Mouse (Mus musculus) G1E (cell line): ENCODE data around the gene Tfam. TPM values are rescaled to one million over a fixed set of nuclear protein-coding genes. Genes with fewer than 3 reads are reported as not detected.

Experiments
- ATAC-seq: 2 replicates; pipeline ENCODE4 v1.8.0; 2016; ENCODE audit warnings: mild to moderate bottlenecking; ENCODE audit not compliant: insufficient number of reproducible peaks, poor library complexity, low FRiP score, severe bottlenecking; ENCODE audit errors: extremely low read depth
- DNase-seq: peaks from one replicate; pipeline ENCODE4 v3.0.0; 2012; ENCODE audit warnings: low spot score
- H3K27me3 ChIP-seq: 2 replicates; pipeline ENCODE4 v1.6.1; 2012; ENCODE audit warnings: mild to moderate bottlenecking, low read length, inconsistent platforms; ENCODE audit not compliant: insufficient read depth
- H3K36me3 ChIP-seq: replicated peaks from 2 replicates; pipeline ENCODE3; 2012; ENCODE audit warnings: mild to moderate bottlenecking, inconsistent platforms
- H3K4me1 ChIP-seq: 2 replicates; pipeline ENCODE4 v1.6.1; 2012; ENCODE audit warnings: low read depth, low read length, inconsistent platforms, mixed read lengths; ENCODE audit not compliant: insufficient read depth
- H3K4me3 ChIP-seq: 2 replicates; pipeline ENCODE4 v1.5.1; 2012; ENCODE audit warnings: low read depth, mild to moderate bottlenecking, inconsistent platforms, low read length, moderate library complexity, mixed read lengths
- H3K9me3 ChIP-seq: replicated peaks from 2 replicates; pipeline ENCODE4 v1.6.1; 2012; ENCODE audit warnings: inconsistent platforms
- CTCF ChIP-seq: IDR thresholded peaks from 2 replicates; pipeline ENCODE4 v1.5.1; 2012; ENCODE audit warnings: low read depth, low read length, inconsistent platforms, mixed read lengths
- GATA1 ChIP-seq: IDR thresholded peaks from 2 replicates; pipeline ENCODE4 v1.6.1; 2012; ENCODE audit warnings: borderline replicate concordance, low read length, inconsistent platforms, mixed read lengths
- GATA2 ChIP-seq: IDR thresholded peaks from 2 replicates; pipeline ENCODE4 v1.6.1; 2012; ENCODE audit warnings: low read depth, low read length, inconsistent platforms, borderline replicate concordance
- POLR2AphosphoS5 ChIP-seq: IDR thresholded peaks from 2 replicates; pipeline ENCODE4 v1.6.1; 2012; ENCODE audit warnings: low read depth, low read length, inconsistent platforms; ENCODE audit not compliant: insufficient replicate concordance
- TAL1 ChIP-seq: conservative IDR thresholded peaks from 2 replicates; pipeline ENCODE4 v1.6.1; 2012; ENCODE audit warnings: low read depth, low read length, inconsistent platforms, mixed read lengths
- polyA plus RNA-seq: library from polyadenylated mRNA; stranded (reverse); fragments of >175 nt; gene quantifications from 2 replicates; pipeline ENCODE4 v1.2.3, GENCODE M21; 2012
- total RNA-seq, 2 experiments: library from RNA; stranded (forward) in 1 of 2; stranded (reverse) in 1 of 2; fragments of 200-1000 nt in 1 of 2; fragments of >200 nt in 1 of 2; fragmentation: Nextera tagmentation in 1 of 2; gene quantifications; 2 replicates each; pipeline ENCODE4 v1.2.3; 2014 to 2017

Tfam gene
- total and polyA plus RNA-seq, 3 experiments: 12.9 to 119 (median 30.1) TPM

DNA sequence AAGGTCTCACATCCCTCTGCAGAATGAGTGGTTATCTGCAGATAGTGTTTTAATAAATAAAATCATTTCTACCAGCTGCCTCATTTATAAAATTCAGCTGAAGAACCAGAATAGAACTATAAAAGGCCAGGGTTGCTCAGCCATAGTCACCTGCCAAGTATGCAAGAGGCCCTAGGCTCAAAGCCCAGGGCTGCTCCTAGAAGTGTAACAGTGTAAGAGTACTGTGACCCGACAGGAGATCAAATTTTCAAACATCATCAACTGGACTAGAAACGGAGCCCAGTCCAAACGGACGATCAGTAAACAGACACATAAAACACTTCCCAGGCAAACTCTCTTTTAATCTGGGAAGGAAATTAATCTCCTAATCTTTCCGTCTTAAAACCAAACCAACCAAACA is 13.8 kb upstream of the Tfam start:
- TF ChIP-seq POLR2AphosphoS5: no peak
- no peak for TF ChIP-seq GATA1
- no peak for TF ChIP-seq CTCF
- TF ChIP-seq TAL1: no peak
- TF ChIP-seq GATA2: no peak
- H3K27me3 ChIP-seq: peaks cover 4% of the 10 kb centered on the region; the same call in 1 of the 2 replicates
- no peaks in the 10 kb centered on the region for H3K4me1 ChIP-seq
- DNase-seq (no peak), ATAC-seq (no peak)
- H3K4me3 ChIP-seq: no peak overlapping the region
- no peaks in the 10 kb centered on the region for H3K36me3 ChIP-seq
- H3K9me3 ChIP-seq: no peaks in the 10 kb centered on the region

DNA sequence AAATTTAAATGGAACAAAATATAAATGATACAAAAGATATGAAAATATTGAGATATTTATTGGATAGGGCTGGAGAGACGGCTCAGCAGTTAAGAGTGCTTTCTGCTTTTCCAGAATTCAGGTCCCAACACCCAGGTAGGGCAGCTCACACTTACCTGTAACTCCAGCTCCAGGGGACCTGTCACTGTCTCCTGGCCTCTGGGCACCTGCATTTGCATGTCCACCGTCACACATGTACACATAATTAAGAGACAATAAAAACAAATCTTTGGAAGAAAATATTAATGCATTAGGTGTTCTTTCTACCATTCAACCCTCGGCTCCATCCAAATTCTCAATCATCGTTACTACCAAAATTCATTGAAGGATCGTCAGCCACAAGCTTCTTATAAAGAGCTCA is 13.2 kb upstream of the Tfam start:
- Histone ChIP-seq H3K9me3 (no peaks in the 10 kb centered on the region), H3K4me3 (no peak overlapping the region), H3K4me1 (no peaks in the 10 kb centered on the region), H3K27me3 (peaks cover 4% of the 10 kb centered on the region; the same call in 1 of the 2 replicates), H3K36me3 (no peaks in the 10 kb centered on the region)
- TF ChIP-seq CTCF (no peak), GATA1 (no peak), GATA2 (no peak), POLR2AphosphoS5 (no peak), TAL1 (no peak)
- DNase-seq (no peak), ATAC-seq (no peak)

DNA sequence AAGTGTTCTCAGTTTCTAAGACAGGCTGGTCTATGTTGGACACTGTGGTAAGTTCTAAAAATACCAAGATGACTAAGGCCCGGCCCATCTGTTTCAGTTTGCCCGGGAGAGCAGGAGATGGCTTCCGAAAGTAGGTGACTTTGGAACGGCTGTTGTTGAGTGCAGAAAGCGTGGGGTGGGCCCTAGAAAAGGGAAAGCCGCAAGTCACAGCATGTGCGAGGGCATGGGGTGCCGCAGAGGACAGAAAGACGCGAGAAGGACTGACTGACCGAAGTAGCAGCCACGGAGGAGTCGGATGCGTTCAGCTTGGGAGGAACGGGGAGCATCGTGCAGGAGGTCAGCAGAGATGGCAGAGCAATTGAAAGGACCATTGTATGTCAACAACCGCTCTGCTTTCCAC is 12.4 kb upstream of the Tfam start:
- ATAC-seq (no peak), DNase-seq (no peak)
- TF ChIP-seq POLR2AphosphoS5 (no peak), GATA2 (no peak), CTCF (no peak), GATA1 (no peak), TAL1 (no peak)
- no peaks in the 10 kb centered on the region for H3K9me3 ChIP-seq
- H3K36me3 ChIP-seq: no peaks in the 10 kb centered on the region
- H3K4me3 ChIP-seq: no peak overlapping the region
- peaks cover 4% of the 10 kb centered on the region; the same call in 1 of the 2 replicates for H3K27me3 ChIP-seq
- no peaks in the 10 kb centered on the region for H3K4me1 ChIP-seq

DNA sequence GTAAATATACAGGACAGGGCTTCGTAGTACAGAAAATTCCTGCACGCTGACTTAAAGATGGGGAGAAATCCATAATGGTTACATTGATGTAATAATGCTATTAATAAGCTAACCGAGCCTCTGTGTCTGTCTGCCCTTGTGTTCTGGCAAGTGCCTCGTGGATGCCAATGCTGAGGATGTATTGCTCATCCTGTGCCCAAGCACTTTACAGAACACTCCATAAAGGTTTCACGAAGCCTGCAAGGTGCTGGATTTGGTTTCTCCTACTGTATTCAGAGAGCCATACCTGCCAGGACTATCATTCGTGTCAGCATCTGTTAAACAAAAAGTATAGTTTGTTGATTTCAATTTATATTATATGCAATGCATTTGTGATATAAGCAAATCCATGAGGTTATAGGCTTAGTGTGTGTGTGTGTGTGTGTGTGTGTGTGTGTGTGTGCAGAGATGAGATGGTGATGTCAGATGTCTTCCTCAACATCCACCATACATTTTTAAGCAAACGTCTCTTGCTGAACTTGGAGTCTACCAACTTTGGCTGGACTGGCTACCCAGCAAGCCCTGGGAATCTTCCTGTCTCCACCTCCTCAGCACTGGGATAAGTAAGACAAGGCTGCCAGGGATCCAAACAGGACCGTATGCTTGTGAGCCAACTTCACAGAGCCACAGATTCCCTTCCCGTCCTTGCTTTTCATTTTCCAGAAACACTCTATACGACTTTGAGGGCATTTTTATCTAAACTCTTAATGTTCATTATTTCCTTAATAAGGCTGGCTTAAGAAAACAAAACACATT is 11.2 kb upstream of the Tfam start:
- TF ChIP-seq CTCF (no peak), GATA2 (no peak), TAL1 (no peak), GATA1 (no peak), POLR2AphosphoS5 (no peak)
- peaks cover 6% of the 10 kb centered on the region; the same call in 1 of the 2 replicates for H3K27me3 ChIP-seq
- no peak for DNase-seq
- H3K9me3 ChIP-seq: no peaks in the 10 kb centered on the region
- H3K4me3 ChIP-seq: no peak overlapping the region
- H3K4me1 ChIP-seq: no peaks in the 10 kb centered on the region
- H3K36me3 ChIP-seq: no peaks in the 10 kb centered on the region
- no peak for ATAC-seq

DNA sequence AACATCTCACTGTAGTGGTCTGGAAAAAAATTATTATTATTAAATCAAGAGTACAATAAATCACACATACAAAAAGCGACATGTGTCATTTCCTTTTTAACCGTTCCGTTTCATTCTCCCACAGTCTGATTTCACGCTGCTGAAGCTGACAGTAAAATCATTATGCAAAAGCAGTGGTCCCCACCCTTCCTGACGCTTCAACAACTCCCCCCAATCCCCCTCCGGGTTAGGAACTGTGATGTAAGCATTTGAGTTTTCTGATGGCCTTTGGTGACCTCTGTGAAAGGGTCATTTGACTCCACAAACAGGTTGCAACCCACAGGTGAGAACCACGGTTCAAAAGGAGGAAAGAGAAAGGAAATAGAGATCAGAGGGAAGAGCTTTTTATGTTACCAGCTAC is 8.9 kb upstream of the Tfam start:
- no peaks in the 10 kb centered on the region for H3K36me3 ChIP-seq
- DNase-seq: no peak
- TF ChIP-seq POLR2AphosphoS5: no peak
- no peak for TF ChIP-seq CTCF
- TF ChIP-seq TAL1: no peak
- TF ChIP-seq GATA1: no peak
- no peak for TF ChIP-seq GATA2
- no peaks in the 10 kb centered on the region for H3K4me1 ChIP-seq
- H3K9me3 ChIP-seq: no peaks in the 10 kb centered on the region
- no peak overlapping the region for H3K4me3 ChIP-seq
- no peak for ATAC-seq
- peaks cover 24% of the 10 kb centered on the region for H3K27me3 ChIP-seq

DNA sequence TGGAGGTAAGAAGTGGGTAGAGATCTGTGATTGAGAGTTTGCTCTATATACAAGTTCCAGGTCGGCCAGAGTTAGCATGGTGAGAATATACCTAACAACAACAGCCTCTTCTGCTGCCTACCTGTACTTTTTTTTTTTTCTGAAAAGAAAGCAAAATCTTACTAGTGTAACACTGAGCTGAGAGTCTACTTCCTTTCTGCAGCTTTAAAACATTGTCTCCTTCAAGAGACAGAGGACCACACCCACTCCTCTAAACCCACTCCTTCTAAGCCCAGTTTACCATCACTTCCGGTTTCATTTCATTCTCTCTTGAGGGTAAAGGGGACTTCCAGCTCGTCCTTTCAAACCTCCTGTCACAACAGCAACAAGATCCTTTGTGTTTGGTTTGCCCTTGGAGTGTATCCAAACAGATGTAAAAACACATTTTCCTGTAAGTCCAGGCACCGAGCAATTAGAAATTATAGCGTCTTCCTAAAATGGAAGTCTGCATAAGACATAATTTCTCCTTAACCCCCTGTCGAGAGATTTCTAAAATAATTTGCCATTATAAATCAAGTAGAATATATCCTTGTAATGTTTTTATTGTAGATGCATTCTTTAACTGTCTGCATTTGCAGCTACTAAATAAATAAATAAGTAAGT is 1.5 kb upstream of the Tfam start:
- Histone ChIP-seq H3K36me3 (peaks cover 12% of the 10 kb centered on the region), H3K9me3 (no peaks in the 10 kb centered on the region), H3K4me1 (peaks cover 26% of the 10 kb centered on the region), H3K27me3 (peaks cover 35% of the 10 kb centered on the region), H3K4me3 (peak overlapping the region; percentile 53; the same call in 1 of the 2 replicates)
- DNase-seq (peak; percentile 29), ATAC-seq (no peak)
- TF ChIP-seq GATA2: no peak
- no peak for TF ChIP-seq GATA1
- no peak for TF ChIP-seq POLR2AphosphoS5
- TF ChIP-seq TAL1: no peak
- TF ChIP-seq CTCF: no peak
